Mouse (Mus musculus): ENCODE measurements around the gene Klhl36. TPM values are rescaled to one million over a fixed set of nuclear protein-coding genes. Genes with fewer than 3 reads are reported as not detected.
A peak's percentile ranks its signal among the peaks of the same experiment; 100 is the strongest.

Gene Klhl36
- polyA plus RNA-seq, 1 experiment from 2014 or later: 13.8 TPM

DNA sequence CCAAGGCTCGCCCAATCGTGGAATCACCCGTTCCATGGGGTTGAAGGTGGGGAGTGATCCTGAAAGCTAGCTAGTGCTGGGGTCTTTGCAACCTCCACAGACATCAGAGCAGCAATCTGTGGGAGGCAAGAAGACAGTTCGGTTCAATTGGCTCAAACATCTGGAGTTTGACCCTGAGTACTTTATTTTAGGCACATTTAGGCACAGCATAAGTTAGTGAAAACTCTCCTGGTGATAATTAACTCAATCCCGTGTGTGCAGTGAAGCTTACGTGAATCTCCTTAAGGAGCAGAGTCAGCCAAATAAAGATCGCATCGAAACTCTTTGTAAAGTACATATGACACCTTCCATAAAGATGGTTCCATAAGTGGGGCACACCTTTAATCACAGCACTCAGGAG lies 19.9 kb downstream of the Klhl36 start:
- ATAC-seq (ENCODE audit: low FRiP score, low TSS enrichment): no peak

DNA sequence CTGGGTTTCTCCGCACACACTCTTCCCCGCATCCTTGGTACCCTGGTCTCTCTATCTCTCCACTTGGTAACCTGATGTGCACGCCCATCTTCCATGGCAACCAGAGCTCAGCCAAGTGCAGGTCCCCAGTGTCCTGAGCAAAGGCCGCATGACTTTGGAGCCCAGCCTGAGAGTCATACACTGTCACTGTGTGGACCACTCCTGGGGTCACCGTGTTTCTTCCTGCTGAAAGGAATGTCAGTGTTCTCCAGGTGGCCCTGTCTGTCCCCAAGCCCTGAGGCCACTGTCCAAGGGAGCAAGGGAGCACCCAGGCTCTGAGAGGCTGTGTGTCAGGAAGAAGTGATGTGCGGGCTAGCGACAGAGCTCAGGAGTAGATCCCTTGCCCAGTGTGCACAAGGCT lies 21.2 kb downstream of the Klhl36 start:
- 93% methylated on average over 7 of the region's 7 CpGs for WGBS
- no peaks in the 10 kb centered on the region for H3K36me3 ChIP-seq (ENCODE audit: control insufficient read depth, insufficient read depth, low read length)
- no peak overlapping the region for H3K27ac ChIP-seq (ENCODE audit: low read depth, low read length)
- H3K4me2 ChIP-seq (replicated peaks; ENCODE audit: low read depth, low read length): no peak overlapping the region
- H3K27me3 ChIP-seq (ENCODE audit: control insufficient read depth, insufficient read depth, low read length): no peaks in the 10 kb centered on the region
- no peaks in the 10 kb centered on the region for H3K9me3 ChIP-seq (ENCODE audit: control insufficient read depth, low read length)
- no peak overlapping the region for H3K9ac ChIP-seq (ENCODE audit: low read depth, low read length)
- no peak for ATAC-seq (ENCODE audit: low FRiP score, low TSS enrichment)
- H3K4me1 ChIP-seq (ENCODE audit: control insufficient read depth, insufficient read depth, low read length): no peaks in the 10 kb centered on the region
- no peak overlapping the region for H3K4me3 ChIP-seq (ENCODE audit: low read length)

More for the DNA sequence above, 19.9 kb downstream of the Klhl36 start:
- Histone ChIP-seq H3K9ac (ENCODE audit: low read depth, low read length) (no peak overlapping the region), H3K36me3 (ENCODE audit: control insufficient read depth, insufficient read depth, low read length) (no peaks in the 10 kb centered on the region; the same call in 1 of the 2 replicates), H3K27me3 (ENCODE audit: control insufficient read depth, insufficient read depth, low read length) (no peaks in the 10 kb centered on the region), H3K27ac (ENCODE audit: low read depth, low read length) (no peak overlapping the region), H3K4me2 (replicated peaks; ENCODE audit: low read depth, low read length) (no peak overlapping the region), H3K9me3 (ENCODE audit: control insufficient read depth, low read length) (no peaks in the 10 kb centered on the region), H3K4me3 (ENCODE audit: low read length) (no peak overlapping the region), H3K4me1 (ENCODE audit: control insufficient read depth, insufficient read depth, low read length) (no peaks in the 10 kb centered on the region)
- 42% methylated on average over 8 of the region's 8 CpGs for WGBS

DNA sequence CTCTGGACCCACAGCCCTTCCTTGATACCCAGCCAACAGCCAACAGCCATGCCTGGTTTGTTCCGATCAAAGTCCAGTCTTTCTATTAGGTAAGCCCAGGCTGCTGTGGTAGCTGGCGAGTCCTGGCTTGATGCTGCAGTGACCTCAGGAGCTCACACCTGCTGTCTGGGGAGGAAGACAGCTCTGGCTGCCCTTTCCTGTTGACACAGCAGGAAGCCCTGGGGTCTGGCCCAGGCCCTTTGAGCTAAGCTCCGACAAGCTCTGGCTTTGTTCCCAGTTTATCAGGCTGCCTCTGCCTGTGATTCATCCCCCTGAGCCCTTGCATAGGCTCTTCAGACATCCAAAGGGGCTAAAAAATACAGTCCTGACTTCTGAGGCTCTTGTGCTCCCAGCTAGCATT lies 23.5 kb downstream of the Klhl36 start:
- H3K4me2 ChIP-seq (replicated peaks; ENCODE audit: low read depth, low read length): no peak overlapping the region
- no peak overlapping the region for H3K9ac ChIP-seq (ENCODE audit: low read depth, low read length)
- H3K27ac ChIP-seq (ENCODE audit: low read depth, low read length): 0 out of 2 replicates have a peak overlapping the region, but pooled peaks have one; percentile 47
- peak; percentile 45; the same call in 1 of the 2 replicates for ATAC-seq (ENCODE audit: low FRiP score, low TSS enrichment)
- H3K36me3 ChIP-seq (ENCODE audit: control insufficient read depth, insufficient read depth, low read length): no peaks in the 10 kb centered on the region
- H3K9me3 ChIP-seq (ENCODE audit: control insufficient read depth, low read length): no peaks in the 10 kb centered on the region
- H3K27me3 ChIP-seq (ENCODE audit: control insufficient read depth, insufficient read depth, low read length): no peaks in the 10 kb centered on the region
- H3K4me1 ChIP-seq (ENCODE audit: control insufficient read depth, insufficient read depth, low read length): no peaks in the 10 kb centered on the region
- 35% methylated on average over 3 of the region's 3 CpGs for WGBS
- H3K4me3 ChIP-seq (ENCODE audit: low read length): no peak overlapping the region

DNA sequence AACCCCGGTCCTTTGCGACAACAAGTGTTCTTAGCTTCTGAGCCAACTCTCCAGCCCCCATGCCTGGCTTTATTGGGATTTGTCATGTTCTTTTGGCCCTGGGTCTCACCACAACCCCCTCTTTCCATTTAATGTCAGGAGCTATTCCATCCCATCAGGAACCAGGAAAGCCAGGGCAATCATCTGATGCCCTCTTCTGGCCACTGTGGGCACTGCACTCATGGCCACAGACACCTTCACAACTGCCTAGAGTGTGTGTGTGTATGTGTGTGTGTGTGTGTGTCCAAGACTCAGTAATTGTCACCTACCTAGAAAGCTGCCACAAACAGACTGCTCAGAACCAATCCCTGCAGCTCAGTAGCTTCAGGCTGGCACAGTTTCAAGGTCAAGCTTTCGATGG lies 25.1 kb downstream of the Klhl36 start:
- Histone ChIP-seq H3K36me3 (ENCODE audit: control insufficient read depth, insufficient read depth, low read length) (no peaks in the 10 kb centered on the region), H3K27ac (ENCODE audit: low read depth, low read length) (no peak overlapping the region), H3K9ac (ENCODE audit: low read depth, low read length) (no peak overlapping the region), H3K4me3 (ENCODE audit: low read length) (no peak overlapping the region), H3K4me1 (ENCODE audit: control insufficient read depth, insufficient read depth, low read length) (no peaks in the 10 kb centered on the region), H3K9me3 (ENCODE audit: control insufficient read depth, low read length) (no peaks in the 10 kb centered on the region), H3K4me2 (replicated peaks; ENCODE audit: low read depth, low read length) (no peak overlapping the region), H3K27me3 (ENCODE audit: control insufficient read depth, insufficient read depth, low read length) (no peaks in the 10 kb centered on the region)
- ATAC-seq (ENCODE audit: low FRiP score, low TSS enrichment): no peak; the same call in 1 of the 2 replicates
- WGBS: 95% methylated on average over 3 of the region's 3 CpGs

DNA sequence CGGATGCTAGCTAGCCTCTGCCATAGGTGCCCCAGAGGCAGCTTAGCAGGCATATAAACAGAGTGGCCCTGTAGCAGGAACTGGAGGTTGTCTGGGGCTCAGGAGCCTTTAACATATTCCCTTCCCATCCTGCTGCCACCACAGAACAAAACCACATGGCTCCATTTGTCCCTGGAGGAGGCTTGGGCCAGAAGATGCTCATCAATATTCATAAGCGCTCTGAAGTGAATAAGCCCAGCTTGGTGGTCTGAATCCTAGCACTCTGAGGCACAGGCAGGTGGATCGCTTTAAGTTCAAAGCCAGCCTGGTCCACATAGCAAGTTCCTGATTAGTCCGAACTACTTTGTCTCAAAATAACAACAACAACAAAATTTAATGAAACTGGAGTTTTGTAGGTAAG lies 25.9 kb downstream of the Klhl36 start:
- Histone ChIP-seq H3K9me3 (ENCODE audit: control insufficient read depth, low read length) (no peaks in the 10 kb centered on the region), H3K4me2 (replicated peaks; ENCODE audit: low read depth, low read length) (no peak overlapping the region), H3K27me3 (ENCODE audit: control insufficient read depth, insufficient read depth, low read length) (no peaks in the 10 kb centered on the region), H3K36me3 (ENCODE audit: control insufficient read depth, insufficient read depth, low read length) (no peaks in the 10 kb centered on the region), H3K4me3 (ENCODE audit: low read length) (no peak overlapping the region), H3K9ac (ENCODE audit: low read depth, low read length) (no peak overlapping the region), H3K27ac (ENCODE audit: low read depth, low read length) (no peak overlapping the region), H3K4me1 (ENCODE audit: control insufficient read depth, insufficient read depth, low read length) (no peaks in the 10 kb centered on the region)
- ATAC-seq (ENCODE audit: low FRiP score, low TSS enrichment): no peak
- WGBS: 68% methylated on average over 4 of the region's 4 CpGs

DNA sequence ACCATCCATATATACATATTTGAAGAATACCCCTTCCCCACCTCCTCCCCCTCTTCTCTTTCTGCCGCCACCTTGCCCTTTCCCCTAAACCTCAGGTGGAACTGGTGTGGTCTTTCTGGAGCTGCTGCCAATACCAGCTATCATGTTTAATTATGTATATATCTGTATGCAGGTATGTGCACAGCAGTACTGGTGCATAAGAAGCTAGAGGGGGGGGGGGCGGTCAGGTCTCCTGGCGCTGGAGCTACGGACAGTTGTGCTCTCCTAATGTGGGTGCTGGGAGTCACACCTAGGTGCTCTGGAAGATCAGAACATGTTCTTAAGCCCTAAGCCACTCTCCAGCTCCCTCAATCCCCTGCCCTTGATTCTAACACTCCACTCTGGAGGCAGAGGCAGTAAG lies 35.0 kb downstream of the Klhl36 start:
- 76% methylated on average over 4 of the region's 4 CpGs for WGBS
- H3K27me3 ChIP-seq (ENCODE audit: control insufficient read depth, insufficient read depth, low read length): 0 out of 2 replicates have a peak, but pooled peaks cover 10% of the 10 kb centered on the region
- ATAC-seq (ENCODE audit: low FRiP score, low TSS enrichment): peak; percentile 72

DNA sequence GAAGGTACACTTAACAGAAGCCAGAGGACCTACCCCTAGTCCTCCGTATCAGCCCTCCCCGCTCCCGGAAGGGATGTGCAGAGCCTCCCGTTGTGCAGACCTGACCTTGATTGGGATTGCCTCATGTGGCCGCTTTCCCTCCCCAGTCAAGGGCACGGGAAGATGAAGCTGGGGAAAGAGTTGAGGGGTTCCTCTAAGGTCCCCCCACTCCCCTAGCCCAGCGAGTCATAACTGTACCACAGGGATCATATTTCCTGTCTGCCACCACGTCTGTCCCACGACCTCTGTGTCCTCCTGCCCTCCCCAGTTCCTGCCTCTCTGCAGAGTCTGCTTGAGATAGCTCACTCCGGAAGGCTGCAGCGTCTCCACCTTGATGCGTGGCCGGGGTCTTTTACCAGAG lies 35.9 kb downstream of the Klhl36 start:
- no peak overlapping the region for H3K4me2 ChIP-seq (replicated peaks; ENCODE audit: low read depth, low read length)
- no peak overlapping the region for H3K9ac ChIP-seq (ENCODE audit: low read depth, low read length)
- no peaks in the 10 kb centered on the region for H3K9me3 ChIP-seq (ENCODE audit: control insufficient read depth, low read length)
- 22% methylated on average over 13 of the region's 13 CpGs for WGBS
- H3K27ac ChIP-seq (ENCODE audit: low read depth, low read length): no peak overlapping the region
- peaks cover 2% of the 10 kb centered on the region; the same call in 1 of the 2 replicates for H3K4me1 ChIP-seq (ENCODE audit: control insufficient read depth, insufficient read depth, low read length)
- H3K36me3 ChIP-seq (ENCODE audit: control insufficient read depth, insufficient read depth, low read length): no peaks in the 10 kb centered on the region
- ATAC-seq (ENCODE audit: low FRiP score, low TSS enrichment): 0 out of 2 replicates have a peak, but pooled peaks have one; percentile 46
- 0 out of 2 replicates have a peak, but pooled peaks cover 10% of the 10 kb centered on the region for H3K27me3 ChIP-seq (ENCODE audit: control insufficient read depth, insufficient read depth, low read length)
- no peak overlapping the region for H3K4me3 ChIP-seq (ENCODE audit: low read length)

More for the DNA sequence above, 35.0 kb downstream of the Klhl36 start:
- Histone ChIP-seq H3K36me3 (ENCODE audit: control insufficient read depth, insufficient read depth, low read length) (no peaks in the 10 kb centered on the region), H3K4me3 (ENCODE audit: low read length) (no peak overlapping the region), H3K4me2 (replicated peaks; ENCODE audit: low read depth, low read length) (no peak overlapping the region), H3K4me1 (ENCODE audit: control insufficient read depth, insufficient read depth, low read length) (peaks cover 2% of the 10 kb centered on the region; the same call in 1 of the 2 replicates), H3K9ac (ENCODE audit: low read depth, low read length) (no peak overlapping the region), H3K9me3 (ENCODE audit: control insufficient read depth, low read length) (no peaks in the 10 kb centered on the region), H3K27ac (ENCODE audit: low read depth, low read length) (no peak overlapping the region)

DNA sequence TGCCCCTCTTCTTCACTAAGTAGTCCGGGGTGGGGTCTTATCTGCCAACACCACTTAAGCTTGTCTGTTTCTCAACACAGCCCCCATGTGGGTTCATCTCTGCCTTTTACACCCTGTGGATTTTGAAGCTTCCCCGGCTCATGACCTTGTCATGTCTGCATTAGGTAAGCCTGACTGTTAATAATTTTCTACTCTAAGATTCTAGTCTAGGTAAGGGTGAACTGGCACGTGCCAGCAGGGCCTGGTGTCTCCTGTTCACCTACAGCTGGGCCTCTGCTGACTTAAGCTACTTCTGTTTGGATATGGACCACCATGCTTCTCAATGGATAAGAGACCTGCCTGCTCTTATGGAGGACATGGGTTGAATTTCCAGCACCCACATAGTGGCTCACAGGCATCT lies 39.3 kb downstream of the Klhl36 start:
- Histone ChIP-seq H3K4me1 (ENCODE audit: control insufficient read depth, insufficient read depth, low read length) (peaks cover 2% of the 10 kb centered on the region; the same call in 1 of the 2 replicates), H3K27ac (ENCODE audit: low read depth, low read length) (no peak overlapping the region), H3K4me3 (ENCODE audit: low read length) (no peak overlapping the region), H3K9me3 (ENCODE audit: control insufficient read depth, low read length) (no peaks in the 10 kb centered on the region), H3K27me3 (ENCODE audit: control insufficient read depth, insufficient read depth, low read length) (0 out of 2 replicates have a peak, but pooled peaks cover 10% of the 10 kb centered on the region), H3K9ac (ENCODE audit: low read depth, low read length) (no peak overlapping the region), H3K4me2 (replicated peaks; ENCODE audit: low read depth, low read length) (no peak overlapping the region), H3K36me3 (ENCODE audit: control insufficient read depth, insufficient read depth, low read length) (no peaks in the 10 kb centered on the region)
- 67% methylated on average over 3 of the region's 3 CpGs for WGBS
- no peak for ATAC-seq (ENCODE audit: low FRiP score, low TSS enrichment)

DNA sequence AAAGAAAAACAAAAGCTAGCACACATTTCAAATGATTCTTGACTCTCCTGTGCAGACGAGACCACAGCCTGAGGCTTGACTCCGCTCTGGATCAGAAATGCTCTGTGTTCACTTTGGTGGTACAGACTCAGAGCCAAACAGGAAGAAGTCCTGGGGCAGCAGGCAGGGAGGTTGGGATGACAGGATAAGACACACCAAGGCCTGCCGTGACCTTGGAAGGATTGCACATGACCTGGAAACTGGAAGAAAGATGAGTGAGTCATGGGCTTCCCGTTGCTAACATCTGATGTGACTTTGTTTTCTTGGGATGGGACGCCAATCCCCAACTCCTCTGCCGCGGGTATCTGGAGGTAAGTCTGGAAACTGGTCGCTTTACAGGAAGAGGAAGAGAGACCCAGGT lies 39.9 kb downstream of the Klhl36 start:
- no peak overlapping the region for H3K4me3 ChIP-seq (ENCODE audit: low read length)
- 68% methylated on average over 8 of the region's 8 CpGs for WGBS
- H3K9me3 ChIP-seq (ENCODE audit: control insufficient read depth, low read length): no peaks in the 10 kb centered on the region
- H3K36me3 ChIP-seq (ENCODE audit: control insufficient read depth, insufficient read depth, low read length): no peaks in the 10 kb centered on the region
- H3K27ac ChIP-seq (ENCODE audit: low read depth, low read length): no peak overlapping the region
- H3K27me3 ChIP-seq (ENCODE audit: control insufficient read depth, insufficient read depth, low read length): 0 out of 2 replicates have a peak, but pooled peaks cover 10% of the 10 kb centered on the region
- 0 out of 2 replicates have a peak overlapping the region, but pooled peaks have one; percentile 3 for H3K4me2 ChIP-seq (replicated peaks; ENCODE audit: low read depth, low read length)
- no peak overlapping the region for H3K9ac ChIP-seq (ENCODE audit: low read depth, low read length)
- no peak for ATAC-seq (ENCODE audit: low FRiP score, low TSS enrichment)
- H3K4me1 ChIP-seq (ENCODE audit: control insufficient read depth, insufficient read depth, low read length): peaks cover 2% of the 10 kb centered on the region; the same call in 1 of the 2 replicates

Data from kidney, embryonic 14.5 days (tissue).